Mouse (Mus musculus): Measurements from ENCODE around the gene Olfr427.
"Not testable (repeated sequence)": the region's sequence is repeated elsewhere in the genome, so short reads cannot be mapped to it uniquely, and the experiment has no call there.

Olfr427 gene

DNA sequence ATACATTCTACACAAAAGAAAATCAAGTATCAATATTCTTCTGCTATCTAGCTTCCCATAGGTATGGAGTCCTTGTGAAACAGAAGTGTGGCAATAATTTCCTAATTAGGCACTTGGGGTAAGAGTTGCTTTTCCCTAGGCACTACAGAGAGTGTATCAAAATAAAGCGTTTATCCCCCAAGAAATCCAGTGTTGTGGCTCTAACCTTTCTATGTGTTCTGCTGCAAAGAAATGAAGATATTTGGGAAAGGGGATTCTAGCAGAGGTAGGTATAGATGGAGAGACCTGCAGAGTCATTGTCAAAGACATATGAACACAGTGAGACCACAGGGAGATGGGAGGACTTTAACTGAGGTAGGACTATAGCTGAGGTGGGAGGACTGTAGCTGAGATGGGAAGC is at the start of gene Olfr427:
TSS of gene Olfr427 (plus strand) at position 301 of the 400 bp plus-strand sequence.
- DNase-seq (ENCODE audit: low read depth, low spot score), result no peak

DNA sequence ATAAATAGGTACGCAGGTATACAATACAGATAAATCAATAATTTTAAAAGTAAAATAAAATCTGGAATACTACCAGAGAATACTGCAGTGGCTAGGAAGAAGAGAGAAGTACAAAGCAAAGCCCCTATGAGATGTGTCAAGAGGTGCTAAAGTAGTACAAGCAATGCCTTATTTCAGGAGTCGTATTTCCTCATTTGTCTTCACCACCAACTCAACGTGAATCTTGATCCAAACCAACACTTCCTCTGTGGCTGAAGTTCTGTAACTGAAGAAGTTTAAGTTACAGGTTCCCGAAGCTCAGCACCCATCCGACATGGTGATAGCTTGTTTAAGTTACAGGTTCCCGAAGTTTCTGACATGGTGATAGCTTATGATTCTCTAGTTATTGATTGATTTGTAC is 48.5 kb upstream of the Olfr427 start:
- DNase-seq (ENCODE audit: low read depth, low spot score), result not testable (repeated sequence)

DNA sequence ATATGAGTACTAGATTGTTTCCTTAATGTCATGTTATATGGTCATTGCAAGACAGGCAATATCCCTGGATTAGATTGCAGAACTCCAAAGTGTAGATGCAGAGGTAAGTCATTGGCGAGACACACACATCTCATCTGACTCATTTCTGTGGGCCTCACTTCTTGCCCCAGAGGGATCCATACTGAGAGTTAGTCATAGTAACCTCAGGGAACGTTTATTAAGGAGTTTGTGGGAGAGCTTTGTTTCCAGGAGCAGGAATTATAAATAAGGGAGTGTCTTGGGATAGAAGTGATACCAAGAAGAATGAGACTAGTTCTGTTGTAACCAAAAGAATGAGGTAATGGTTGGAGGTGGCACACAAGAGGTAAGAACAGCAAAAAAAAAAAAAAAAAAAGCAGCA is 47.8 kb upstream of the Olfr427 start, which contains the start of gene Olfr432:
TSS of gene Olfr432 (plus strand) at position 313 of the 400 bp plus-strand sequence.
- DNase-seq (ENCODE audit: low read depth, low spot score), result no peak

DNA sequence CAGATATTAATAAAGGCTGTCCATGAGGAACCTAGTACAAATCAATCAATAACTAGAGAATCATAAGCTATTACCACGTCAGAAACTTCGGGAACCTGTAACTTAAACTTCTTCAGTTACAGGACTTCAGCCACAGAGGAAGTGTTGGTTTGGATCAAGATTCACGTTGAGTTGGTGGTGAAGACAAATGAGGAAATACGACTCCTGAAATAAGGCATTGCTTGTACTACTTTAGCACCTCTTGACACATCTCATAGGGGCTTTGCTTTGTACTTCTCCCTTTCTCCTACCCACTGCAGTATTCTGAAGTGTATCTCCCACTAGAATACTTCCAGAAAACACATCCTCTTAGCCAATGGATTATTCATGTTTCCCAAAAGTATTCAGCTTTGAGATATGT is 47.3 kb upstream of the Olfr427 start:
- DNase-seq (ENCODE audit: low read depth, low spot score), result not testable (repeated sequence)

DNA sequence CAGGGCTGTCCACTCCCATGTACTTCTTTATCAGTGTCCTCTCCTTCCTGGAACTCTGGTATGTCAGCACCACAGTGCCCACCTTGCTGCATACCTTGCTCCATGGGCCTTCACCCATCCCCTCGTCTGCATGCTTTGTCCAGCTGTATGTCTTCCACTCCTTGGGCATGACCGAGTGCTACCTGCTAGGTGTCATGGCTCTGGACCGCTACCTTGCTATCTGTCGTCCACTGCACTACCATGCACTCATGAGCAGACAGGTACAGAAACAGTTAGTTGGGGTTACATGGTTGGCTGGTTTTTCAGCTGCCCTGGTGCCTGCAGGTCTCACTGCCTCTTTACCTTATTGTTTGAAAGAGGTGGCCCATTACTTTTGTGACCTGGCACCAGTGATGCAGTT is 46.2 kb upstream of the Olfr427 start:
- no peak for DNase-seq (ENCODE audit: low read depth, low spot score)

DNA sequence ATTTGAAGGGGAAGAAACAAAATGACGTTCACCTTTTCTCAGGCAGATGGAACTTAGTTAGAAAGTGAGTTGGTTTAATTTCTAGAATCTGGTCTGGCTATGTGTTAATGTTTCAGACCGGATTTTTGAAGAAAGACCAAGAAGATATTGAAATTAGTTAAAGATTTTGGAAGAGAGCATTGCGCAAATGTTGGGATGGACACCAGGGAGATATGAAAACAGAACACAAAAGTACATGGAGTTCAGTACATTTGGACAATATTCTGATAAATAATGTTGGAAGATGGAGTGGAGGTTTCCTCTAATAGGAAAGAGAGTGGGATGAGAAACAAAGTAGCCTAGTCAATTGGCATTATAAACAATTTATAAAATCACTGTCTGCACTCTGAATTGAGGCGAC is 45.2 kb upstream of the Olfr427 start:
- DNase-seq (ENCODE audit: low read depth, low spot score), result no peak

DNA sequence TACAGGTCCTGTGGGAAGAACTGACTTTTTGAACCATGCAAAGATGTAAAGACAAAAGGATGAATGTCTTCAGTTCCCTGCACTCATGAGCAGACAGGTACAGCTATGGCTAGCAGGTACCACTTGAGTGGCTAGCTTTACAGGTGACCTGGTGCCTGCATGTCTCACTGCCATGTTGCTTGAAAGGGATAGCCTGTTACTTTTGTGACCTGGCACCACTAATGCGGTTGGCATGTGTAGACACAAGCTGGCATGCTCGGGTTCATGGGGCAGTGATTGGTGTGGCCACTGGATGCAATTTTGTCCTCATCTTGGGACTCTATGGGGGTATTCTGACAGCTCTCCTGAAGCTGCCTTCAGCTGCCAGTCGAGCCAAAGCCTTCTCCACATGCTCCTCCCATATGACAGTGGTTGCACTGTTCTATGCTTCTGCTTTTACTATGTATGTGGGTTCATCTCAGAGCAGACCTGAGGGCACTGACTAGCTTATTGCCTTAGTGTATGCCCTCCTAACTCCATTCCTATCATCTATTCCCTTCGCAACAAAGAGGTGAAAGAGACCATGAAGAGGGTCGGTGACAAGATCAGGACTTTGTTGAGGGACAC is 44.7 kb upstream of the Olfr427 start:
- no peak for DNase-seq (ENCODE audit: low read depth, low spot score)

DNA sequence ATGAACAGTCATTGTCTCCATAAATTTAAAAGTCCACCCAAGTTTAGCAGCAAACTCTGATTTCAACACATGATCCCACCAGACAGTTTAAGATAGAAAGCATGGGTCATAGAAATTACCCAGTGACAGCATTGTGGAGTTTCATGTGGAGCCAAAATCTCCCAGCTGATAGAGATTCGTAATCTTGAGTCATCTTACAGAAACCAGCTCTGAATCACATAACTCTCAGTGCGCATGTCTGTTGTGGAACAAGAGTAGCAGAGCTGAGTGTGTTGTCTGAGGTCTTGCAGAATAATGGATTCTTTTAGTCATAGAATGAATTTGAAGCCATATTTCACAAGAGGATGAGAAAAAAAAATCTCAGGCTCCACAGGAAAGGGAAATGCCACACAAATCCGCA is 43.7 kb upstream of the Olfr427 start:
- peak; percentile 46 for DNase-seq (ENCODE audit: low read depth, low spot score)

DNA sequence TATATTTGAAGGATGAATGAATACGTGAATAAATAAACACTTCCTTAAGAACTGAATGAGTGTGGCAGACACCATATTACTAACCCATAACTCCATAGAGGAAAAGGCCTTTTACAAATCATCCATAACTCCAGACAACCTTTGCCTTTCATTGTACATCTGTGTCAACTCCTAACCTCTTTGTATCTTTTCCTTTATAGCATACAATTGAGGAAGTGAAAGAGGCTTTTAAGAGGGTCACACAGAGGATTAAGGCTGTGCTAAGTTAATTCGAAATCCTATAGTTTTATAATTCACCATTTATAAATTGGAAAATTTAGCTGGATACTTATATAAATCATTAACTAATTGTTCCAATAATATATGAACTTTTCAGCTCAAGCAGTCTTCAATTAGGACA is 41.4 kb upstream of the Olfr427 start:
- no peak for DNase-seq (ENCODE audit: low read depth, low spot score)

DNA sequence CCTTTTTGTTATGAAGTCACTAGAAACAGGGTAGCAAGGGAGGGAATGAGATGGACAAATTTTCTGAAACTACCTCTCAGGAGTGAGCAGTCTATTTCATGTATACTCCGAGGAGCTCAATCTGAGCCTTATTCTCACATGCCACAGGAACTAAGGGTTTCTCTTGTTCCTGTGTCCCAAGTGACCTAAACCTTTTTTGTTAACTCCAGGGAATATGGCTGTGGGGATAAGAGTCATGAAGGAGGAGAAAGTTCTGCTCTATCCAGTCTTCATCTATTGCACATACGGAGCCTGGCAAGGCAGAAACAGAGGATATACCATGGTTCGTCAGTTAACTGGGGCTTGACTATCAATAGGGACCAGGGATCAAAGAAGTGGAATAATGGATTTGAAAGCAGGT is 30.4 kb upstream of the Olfr427 start, which contains the start of gene Olfr430:
TSS of gene Olfr430 (plus strand) at position 301 of the 400 bp plus-strand sequence.
- DNase-seq (ENCODE audit: low read depth, low spot score), result no peak

DNA sequence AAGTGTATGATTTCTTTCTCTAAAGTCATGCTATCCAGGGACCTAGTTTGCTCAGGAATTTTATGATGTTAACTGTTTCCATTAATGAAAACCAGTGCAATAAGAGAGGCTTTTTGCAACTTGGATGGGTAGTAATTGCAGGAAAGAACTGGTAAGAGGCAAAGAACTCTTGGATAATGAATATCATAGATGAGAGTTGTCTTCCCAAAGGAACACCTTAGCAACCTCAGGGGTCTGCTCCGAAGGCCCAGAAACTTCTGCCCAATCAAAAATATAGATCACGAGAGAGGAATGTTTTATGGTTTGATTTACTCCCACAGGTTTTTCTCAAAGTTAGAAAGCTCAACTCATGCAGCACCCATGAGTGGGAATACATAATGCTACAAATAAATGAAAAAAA is 12.7 kb upstream of the Olfr427 start, which contains the start of gene Olfr429:
TSS of gene Olfr429 (plus strand) at position 301 of the 400 bp plus-strand sequence.
- no peak for DNase-seq (ENCODE audit: low read depth, low spot score)

DNA sequence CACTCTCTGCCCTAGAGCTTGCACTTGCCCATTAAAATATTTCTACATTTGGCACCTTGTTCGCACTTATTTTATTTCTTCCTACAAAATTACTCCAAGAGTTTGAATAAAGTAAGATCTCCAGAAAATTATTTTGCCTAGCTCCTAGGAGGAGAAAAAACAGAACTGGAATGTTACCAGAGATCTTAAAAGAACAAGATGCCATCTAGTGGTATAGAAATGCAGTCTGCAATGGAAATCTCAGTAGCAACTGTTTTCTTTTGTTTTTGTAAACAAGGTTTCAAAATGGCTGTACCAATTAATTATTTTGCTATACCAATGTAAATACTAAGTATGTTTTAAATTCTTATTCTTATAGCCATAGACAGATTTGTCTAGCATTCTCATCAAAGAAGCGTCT is 7.0 kb downstream of the Olfr427 start:
- DNase-seq (ENCODE audit: low read depth, low spot score), result peak; percentile 21

DNA sequence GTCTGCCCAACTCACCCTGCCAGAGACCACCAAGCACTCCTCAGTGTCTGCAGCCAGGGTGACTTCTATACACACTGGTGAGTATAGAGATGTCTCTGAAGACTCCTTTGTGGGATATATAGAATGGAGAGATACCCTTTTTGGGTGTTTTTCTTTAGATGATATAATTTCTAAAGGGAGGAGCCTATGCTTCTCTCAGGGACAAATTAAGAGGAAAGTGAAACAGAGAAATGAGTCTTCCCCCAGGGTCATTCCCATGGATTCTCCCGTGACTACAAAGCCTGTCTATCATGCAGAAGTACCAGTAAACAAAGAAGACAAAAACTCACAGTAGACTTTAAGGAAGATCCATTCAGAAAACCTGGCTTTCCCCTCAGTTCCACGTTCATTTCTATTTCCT is 24.4 kb downstream of the Olfr427 start, which contains the start of gene Olfr231:
TSS of gene Olfr231 (minus strand) at position 101 of the 400 bp plus-strand sequence.
- no peak for DNase-seq (ENCODE audit: low read depth, low spot score)

DNA sequence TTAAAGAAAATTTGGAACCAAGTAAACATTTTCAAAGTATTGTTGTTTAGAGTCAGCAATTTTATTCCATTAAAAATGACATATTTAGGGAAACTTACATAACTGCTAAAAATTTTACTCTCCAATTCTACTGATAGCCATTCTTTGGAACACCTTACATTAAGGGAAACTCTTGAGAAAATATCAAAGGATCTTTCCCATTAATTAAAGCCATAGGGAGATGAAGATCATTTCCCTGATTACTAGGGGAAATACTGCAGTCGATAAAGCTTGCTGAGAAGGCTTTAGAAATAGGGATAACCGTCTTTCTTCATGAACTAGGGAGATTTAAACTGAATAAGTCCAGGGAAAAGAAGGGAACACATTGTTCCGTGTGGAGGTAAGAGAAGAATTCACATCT is 34.5 kb downstream of the Olfr427 start, which contains the start of gene Olfr424:
TSS of gene Olfr424 (plus strand) at position 301 of the 400 bp plus-strand sequence.
- DNase-seq (ENCODE audit: low read depth, low spot score), result no peak

DNA sequence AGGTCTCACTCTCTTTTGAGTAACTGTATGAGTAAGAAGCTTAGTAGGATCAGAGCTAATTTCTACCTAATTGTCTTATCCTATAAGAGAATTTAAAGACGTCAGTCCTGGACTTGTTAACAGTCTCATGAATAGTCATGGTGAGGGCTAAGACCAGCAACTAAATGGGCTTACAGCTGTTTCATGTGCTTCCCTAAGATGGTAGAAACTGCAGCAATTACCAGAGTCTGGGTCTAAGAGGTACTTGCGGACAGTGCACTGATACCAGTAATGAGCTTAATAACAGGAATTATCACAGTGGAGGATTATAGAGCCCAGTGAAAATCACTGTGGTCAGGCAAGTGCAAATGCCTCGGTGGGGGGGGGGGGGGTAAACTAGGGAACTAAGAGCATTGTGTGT is 35.3 kb downstream of the Olfr427 start:
- DNase-seq (ENCODE audit: low read depth, low spot score), result no peak

DNA sequence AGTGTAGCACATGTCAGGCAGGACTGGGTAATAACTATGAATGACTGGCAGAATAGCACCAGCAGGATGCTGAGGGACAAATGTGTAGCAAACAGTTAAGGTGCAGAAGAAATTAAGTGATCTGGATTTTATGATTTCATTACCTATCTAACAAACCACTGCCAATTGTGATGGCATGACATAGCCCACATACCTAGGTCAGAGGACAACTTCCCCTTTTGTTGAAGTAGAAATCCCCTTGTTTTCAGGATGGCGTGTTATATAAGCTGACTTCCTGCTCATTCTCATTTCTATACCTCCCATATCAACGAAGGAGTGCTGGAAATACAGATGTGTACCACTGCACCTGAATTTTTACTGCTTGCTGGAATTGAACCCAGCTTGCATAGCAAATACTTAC is 44.7 kb downstream of the Olfr427 start:
- DNase-seq (ENCODE audit: low read depth, low spot score), result no peak

DNA sequence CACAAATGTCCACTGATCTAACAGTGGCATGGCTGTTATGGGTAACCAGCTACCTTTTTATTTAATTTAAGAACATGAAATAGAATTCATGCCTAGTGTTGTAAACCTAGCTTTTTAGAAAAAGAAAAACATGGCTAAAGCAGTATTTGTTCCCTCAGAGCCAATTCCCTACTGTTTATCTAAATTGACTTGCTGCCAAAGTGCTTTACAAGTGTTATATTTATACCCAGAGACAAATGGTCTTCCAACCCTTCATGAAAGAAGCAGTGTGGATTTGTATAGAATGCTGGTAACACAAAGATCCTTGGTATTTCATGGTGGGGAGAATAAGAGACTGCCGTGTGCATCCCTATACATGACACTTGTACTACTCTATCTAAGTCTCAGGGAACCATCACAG is 50.0 kb downstream of the Olfr427 start:
- peak; percentile 3 for DNase-seq (ENCODE audit: low read depth, low spot score)

DNA sequence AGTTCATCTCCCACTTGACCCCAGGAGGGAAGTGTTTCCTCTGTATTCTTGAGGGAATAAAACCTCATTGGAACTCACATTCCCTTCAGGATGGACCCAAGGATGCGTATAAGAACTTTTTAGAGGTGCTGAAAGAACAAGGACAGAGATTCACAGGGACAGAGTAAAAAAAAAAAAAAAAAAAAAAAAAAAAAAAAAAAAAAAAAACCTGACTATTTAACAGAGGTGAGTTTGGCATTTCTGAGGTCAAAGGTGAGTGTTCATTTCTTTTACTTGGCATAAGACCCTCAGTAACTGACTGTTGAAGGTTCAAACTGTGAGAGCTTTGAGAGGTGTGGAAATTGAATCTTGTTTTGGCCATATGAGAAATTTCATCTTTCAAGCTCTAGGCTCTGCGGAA is 52.6 kb downstream of the Olfr427 start:
- no peak for DNase-seq (ENCODE audit: low read depth, low spot score)

Data from brain, adult 2 months (tissue).